Mouse (Mus musculus) myocyte (in vitro differentiated cells): Measurements from ENCODE around the gene Man1b1. TPM values are rescaled to one million over a fixed set of nuclear protein-coding genes. Genes with fewer than 3 reads are reported as not detected.

Experiments used
- H3K27me3 ChIP-seq: one replicate; pipeline ENCODE4 v1.6.1; 2011; ENCODE audit not compliant: control insufficient read depth, insufficient read depth, insufficient read length
- H3K36me3 ChIP-seq: one replicate; pipeline ENCODE4 v1.6.1; 2011; ENCODE audit not compliant: control insufficient read depth, insufficient read depth
- H3K4me2 ChIP-seq: one replicate; pipeline ENCODE4 v1.6.1; 2011; ENCODE audit warnings: low read depth, control low read depth
- H3K4me3 ChIP-seq: one replicate; pipeline ENCODE4 v1.5.1; 2011; ENCODE audit warnings: mild to moderate bottlenecking, control low read depth, moderate library complexity
- H3K79me2 ChIP-seq: one replicate; pipeline ENCODE4 v1.6.1; 2011; ENCODE audit not compliant: control insufficient read depth, insufficient read depth
- H3ac ChIP-seq: one replicate; pipeline ENCODE4 v1.6.1; 2011; ENCODE audit not compliant: control insufficient read depth, insufficient read length
- CEBPB ChIP-seq: IDR thresholded peaks from 2 replicates; pipeline ENCODE4 v1.6.1; 2011; ENCODE audit warnings: mild to moderate bottlenecking, moderate library complexity; ENCODE audit not compliant: poor library complexity, insufficient read depth, severe bottlenecking
- E2F4 ChIP-seq: IDR thresholded peaks from one replicate; pipeline ENCODE4 v1.6.1; 2011; ENCODE audit warnings: mild to moderate bottlenecking, control low read depth, moderate library complexity; ENCODE audit not compliant: insufficient read depth
- MAX ChIP-seq: IDR thresholded peaks from one replicate; pipeline ENCODE4 v1.6.1; 2011; ENCODE audit warnings: low read depth, mild to moderate bottlenecking, control low read depth
- MYOD1 ChIP-seq, 3 experiments: IDR thresholded peaks; one replicate each; pipeline ENCODE4 v1.6.1; 2011; ENCODE audit warnings: control low read depth in 2 of 3, low read depth in 2 of 3, mild to moderate bottlenecking in 2 of 3, moderate library complexity in 1 of 3; ENCODE audit not compliant: insufficient read length in 2 of 3, control insufficient read depth in 1 of 3
- MYOG ChIP-seq, 3 experiments: IDR thresholded peaks; one replicate each; pipeline ENCODE4 v1.6.1; 2011; ENCODE audit warnings: control low read depth in 2 of 3, low read depth in 2 of 3, mild to moderate bottlenecking in 2 of 3; ENCODE audit not compliant: insufficient read length in 2 of 3, control insufficient read depth in 1 of 3, insufficient read depth in 1 of 3
- POLR2A ChIP-seq: IDR thresholded peaks from one replicate; pipeline ENCODE4 v1.6.1; 2011; ENCODE audit warnings: low read depth, mild to moderate bottlenecking, control low read depth, moderate library complexity; ENCODE audit not compliant: insufficient read length
- POLR2AphosphoS2 ChIP-seq: IDR thresholded peaks from one replicate; pipeline ENCODE4 v1.6.1; 2011; ENCODE audit warnings: low read depth, control low read depth; ENCODE audit not compliant: insufficient read length
- REST ChIP-seq: IDR thresholded peaks from one replicate; pipeline ENCODE4 v1.6.1; 2011; ENCODE audit warnings: mild to moderate bottlenecking, control low read depth, moderate library complexity; ENCODE audit not compliant: insufficient read depth, insufficient read length
- SRF ChIP-seq: IDR thresholded peaks from one replicate; pipeline ENCODE4 v1.6.1; 2011; ENCODE audit warnings: low read depth; ENCODE audit not compliant: control insufficient read depth, insufficient read length
- TCF12 ChIP-seq: IDR thresholded peaks from one replicate; pipeline ENCODE4 v1.6.1; 2011; ENCODE audit warnings: mild to moderate bottlenecking, control low read depth; ENCODE audit not compliant: poor library complexity, insufficient read depth, severe bottlenecking
- TCF3 ChIP-seq: IDR thresholded peaks from one replicate; pipeline ENCODE4 v1.6.1; 2011; ENCODE audit warnings: low read depth, control low read depth; ENCODE audit not compliant: insufficient read length
- USF1 ChIP-seq: IDR thresholded peaks from one replicate; pipeline ENCODE4 v1.6.1; 2011; ENCODE audit warnings: low read depth, mild to moderate bottlenecking, control low read depth, moderate library complexity
- polyA plus RNA-seq: library from polyadenylated mRNA; unstranded; fragments of >200 nt; fragmentation: generic; extraction: Trizol; gene quantifications from one replicate; pipeline ENCODE4 v1.2.1, GENCODE M21; 2012; ENCODE audit warnings: missing spikeins

The Man1b1 gene
- polyA plus RNA-seq, 1 experiment: 46.3 TPM

GRCm38 (mm10) chr2:25328440-25328839 is 3.7 kb upstream of the Man1b1 start:
- Histone ChIP-seq H3K4me2 (no peak overlapping the region), H3K36me3 (no peaks in the 10 kb centered on the region)

GRCm38 (mm10) chr2:25331470-25331869 is 668 bp upstream of the Man1b1 start:
- H3K36me3 ChIP-seq: peaks cover 6% of the 10 kb centered on the region
- peak overlapping the region; percentile 78 for H3K4me2 ChIP-seq
- peaks cover 20% of the 10 kb centered on the region for H3K79me2 ChIP-seq
- H3K27me3 ChIP-seq: no peaks in the 10 kb centered on the region
- H3ac ChIP-seq: peak overlapping the region; percentile 65
- no peak for TF ChIP-seq E2F4
- TF ChIP-seq SRF: no peak
- TF ChIP-seq MYOG (IDR thresholded peaks at IDR 0.05; ENCODE audit: control insufficient read depth in 1 of 3, insufficient read depth in 1 of 3, insufficient read length in 2 of 3, low read depth in 2 of 3): no peak
- no peak for TF ChIP-seq POLR2AphosphoS2
- TF ChIP-seq CEBPB: no peak
- no peak for TF ChIP-seq POLR2A
- no peak for TF ChIP-seq TCF3
- TF ChIP-seq MAX: no peak
- no peak for TF ChIP-seq MYOD1 (IDR thresholded peaks at IDR 0.05; ENCODE audit: control insufficient read depth in 1 of 3, insufficient read length in 2 of 3, low read depth in 2 of 3)
- no peak for TF ChIP-seq TCF12
- no peak for TF ChIP-seq USF1
- no peak for TF ChIP-seq REST
- peak overlapping the region; percentile 87 for H3K4me3 ChIP-seq

More at GRCm38 (mm10) chr2:25328440-25328839, 3.7 kb upstream of the Man1b1 start:
- Histone ChIP-seq H3K79me2 (peaks cover 16% of the 10 kb centered on the region), H3K4me3 (no peak overlapping the region), H3K27me3 (peaks cover 14% of the 10 kb centered on the region), H3ac (no peak overlapping the region)
- no peak for TF ChIP-seq REST
- no peak for TF ChIP-seq MYOD1 (IDR thresholded peaks at IDR 0.05; ENCODE audit: control insufficient read depth in 1 of 3, insufficient read length in 2 of 3, low read depth in 2 of 3)
- TF ChIP-seq POLR2AphosphoS2: no peak
- TF ChIP-seq TCF3: no peak
- TF ChIP-seq SRF: no peak
- no peak for TF ChIP-seq TCF12
- TF ChIP-seq USF1: no peak
- no peak for TF ChIP-seq CEBPB
- no peak for TF ChIP-seq MYOG (IDR thresholded peaks at IDR 0.05; ENCODE audit: control insufficient read depth in 1 of 3, insufficient read depth in 1 of 3, insufficient read length in 2 of 3, low read depth in 2 of 3)

GRCm38 (mm10) chr2:25333569-25333968 is 1.4 kb downstream of the Man1b1 start:
- Histone ChIP-seq H3K4me2 (peak overlapping the region; percentile 100), H3K79me2 (peaks cover 20% of the 10 kb centered on the region), H3ac (peak overlapping the region; percentile 65), H3K4me3 (peak overlapping the region; percentile 87), H3K27me3 (no peaks in the 10 kb centered on the region), H3K36me3 (peaks cover 20% of the 10 kb centered on the region)
- TF ChIP-seq TCF3 (no peak), USF1 (peak; percentile 55), POLR2AphosphoS2 (no peak)

- Histone ChIP-seq H3K27me3 (no peaks in the 10 kb centered on the region), H3K36me3 (peaks cover 28% of the 10 kb centered on the region), H3K4me2 (no peak overlapping the region), H3K4me3 (no peak overlapping the region), H3ac (no peak overlapping the region), H3K79me2 (peaks cover 6% of the 10 kb centered on the region)
- TF ChIP-seq MAX: no peak
- no peak for TF ChIP-seq E2F4
- TF ChIP-seq TCF3: no peak
- TF ChIP-seq USF1: no peak
- no peak for TF ChIP-seq TCF12
- no peak for TF ChIP-seq REST
- no peak for TF ChIP-seq SRF
- no peak for TF ChIP-seq MYOD1 (IDR thresholded peaks at IDR 0.05; ENCODE audit: control insufficient read depth in 1 of 3, insufficient read length in 2 of 3, low read depth in 2 of 3)
- TF ChIP-seq POLR2A: no peak
- TF ChIP-seq CEBPB: no peak
- no peak for TF ChIP-seq POLR2AphosphoS2
Measured at GRCm38 (mm10) chr2:25338303-25338702, 6.2 kb downstream of the Man1b1 start.

GRCm38 (mm10) chr2:25348162-25348561 is 16.0 kb downstream of the Man1b1 start:
- H3K79me2 ChIP-seq: no peaks in the 10 kb centered on the region
- peaks cover 47% of the 10 kb centered on the region for H3K36me3 ChIP-seq
- H3K27me3 ChIP-seq: no peaks in the 10 kb centered on the region
- no peak overlapping the region for H3K4me2 ChIP-seq
- no peak overlapping the region for H3K4me3 ChIP-seq
- H3ac ChIP-seq: no peak overlapping the region
- no peak for TF ChIP-seq CEBPB
- no peak for TF ChIP-seq REST
- no peak for TF ChIP-seq POLR2AphosphoS2
- no peak for TF ChIP-seq MYOG (IDR thresholded peaks at IDR 0.05; ENCODE audit: control insufficient read depth in 1 of 3, insufficient read depth in 1 of 3, insufficient read length in 2 of 3, low read depth in 2 of 3)
- TF ChIP-seq USF1: no peak
- TF ChIP-seq MAX: no peak
- TF ChIP-seq MYOD1 (IDR thresholded peaks at IDR 0.05; ENCODE audit: control insufficient read depth in 1 of 3, insufficient read length in 2 of 3, low read depth in 2 of 3): no peak
- TF ChIP-seq SRF: no peak
- TF ChIP-seq E2F4: no peak
